In the genomic region with DNA sequence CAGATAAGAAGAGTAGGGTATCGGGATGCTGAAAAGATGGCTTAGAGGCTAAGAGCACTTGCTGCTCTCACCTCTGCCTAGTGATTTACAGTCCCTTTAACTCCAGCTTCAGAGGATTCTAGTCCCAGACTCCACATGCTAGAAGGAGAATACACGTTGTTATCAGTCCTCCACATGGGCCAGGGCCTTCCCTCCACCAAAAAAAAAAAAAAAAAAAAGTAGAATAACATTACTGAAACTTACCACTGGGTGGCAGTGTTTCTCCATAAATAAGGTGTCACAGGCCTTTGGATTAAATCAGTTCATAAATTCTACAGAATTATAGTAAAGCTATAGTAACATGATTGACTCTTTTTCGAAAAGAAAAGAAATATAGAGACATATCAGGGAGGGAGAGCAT, we compare ENCODE assay signal across 7 mouse cellular contexts. TPM values are rescaled to one million over a fixed set of nuclear protein-coding genes. Genes with fewer than 3 reads are reported as not detected.
DNase-seq lines count a peak whose midpoint lies in the region; TF ChIP-seq lines count a peak whose summit lies in the region.

No protein-coding gene starts in this region.

- no peaks in the 10 kb centered on the region for H3K4me1 ChIP-seq in liver, adult 2 months (ENCODE audit: control insufficient read depth, insufficient read depth, low read length)

- H3K4me3 ChIP-seq in liver, adult 2 months (ENCODE audit: insufficient read depth, low read depth, low read length): no peak overlapping the region

- no peak overlapping the region for H3K27ac ChIP-seq in liver, adult 2 months (replicated peaks; ENCODE audit: insufficient read depth, low read depth, low read length)

- no peaks in the 10 kb centered on the region; the same call in 1 of the 2 replicates for H3K27me3 ChIP-seq in liver, adult 2 months (ENCODE audit: control insufficient read depth, insufficient read depth, low read length)

- intact Hi-C loops in left cerebral cortex, postnatal 4 days (cut with DNase I): loop anchor here (5.0 to 10.0 kb wide), 3 partner anchors 188 to 770 kb away; no protein-coding TSS in a partner anchor

- TF ChIP-seq CTCF in liver, adult 2 months (IDR thresholded peaks at IDR 0.05; ENCODE audit: low read depth, low read length): peak; percentile 25; the same call in 1 of the 2 replicates

- DNase-seq in liver, adult 2 months (ENCODE audit: extremely low read depth, low read depth, low spot score): peak; percentile 36
- DNase-seq in liver: no peak
- DNase-seq in Muller cell, postnatal 12 days (ENCODE audit: inconsistent ontology term): peak; percentile 40
- DNase-seq in embryo, embryonic 10 days (ENCODE audit: low spot score): peak; percentile 64
- DNase-seq in mesoderm, embryonic 11.5 days (ENCODE audit: low read depth, low spot score): peak; percentile 76
- DNase-seq in left cerebral cortex, postnatal 4 days: no peak
- no peak for DNase-seq in urinary bladder, postnatal 25 days (ENCODE audit: low spot score)

- no peak for TF ChIP-seq POLR2A in liver, adult 2 months (IDR thresholded peaks at IDR 0.05; ENCODE audit: extremely low read depth, insufficient read depth, low read length)

- no peaks in the 10 kb centered on the region for H3K79me2 ChIP-seq in liver, adult 2 months (ENCODE audit: control insufficient read depth, insufficient read depth, low read length)

- WGBS in liver, adult 2 months: 33% methylated on average over 3 of the region's 3 CpGs

- H3K9ac ChIP-seq in liver, adult 2 months (ENCODE audit: low read depth, low read length): no peak overlapping the region

- H3K36me3 ChIP-seq in liver, adult 2 months (ENCODE audit: control insufficient read depth, insufficient read depth, low read length): no peaks in the 10 kb centered on the region

RNA-seq across cellular contexts. Expression of a gene that starts 2.3 kb away (rescaled TPM):
- 0.28 and 0.40 TPM in 2 replicates for total RNA-seq in liver, adult 2 months (2014; rRNA removed)
- polyA plus RNA-seq in liver, adult 2 months (2012; rRNA removed): 0.05 and 0.15 TPM in 2 replicates
- 1 to 10 TPM; 4.2 TPM for total RNA-seq in left cerebral cortex, postnatal 4 days (2021)

RNA-seq across cellular contexts. Expression of a gene that starts 21.2 kb away (rescaled TPM):
- total RNA-seq in liver, adult 2 months (2014; rRNA removed): 2.2 and 2.3 TPM in 2 replicates
- polyA plus RNA-seq in liver, adult 2 months (2012; rRNA removed): 0.65 and 0.82 TPM in 2 replicates
- total RNA-seq in left cerebral cortex, postnatal 4 days (2021): 10 to 100 TPM; 10.7 to 12.8 TPM

RNA-seq across cellular contexts. Expression of a gene that starts 55.2 kb away (rescaled TPM):
- 3.3 and 3.7 TPM in 2 replicates for total RNA-seq in liver, adult 2 months (2014; rRNA removed)
- 4.5 and 4.8 TPM in 2 replicates for polyA plus RNA-seq in liver, adult 2 months (2012; rRNA removed)
- total RNA-seq in left cerebral cortex, postnatal 4 days (2021): 10 to 100 TPM; 43.0 to 46.9 TPM

Comparison
In these comparisons a context has a peak if more than half of its experiments do, and no peak if none do; other contexts are left out.
1. DNase-seq: peak in liver, adult 2 months (single experiment), Muller cell, postnatal 12 days (single experiment), embryo, embryonic 10 days (single experiment) and mesoderm, embryonic 11.5 days (single experiment); none in liver (single experiment), left cerebral cortex, postnatal 4 days (single experiment) and urinary bladder, postnatal 25 days (single experiment).